Mouse (Mus musculus): ENCODE results near the gene Klhl36. TPM values are rescaled to one million over a fixed set of nuclear protein-coding genes. Genes with fewer than 3 reads are reported as not detected.
"Not testable (repeated sequence)": the region's sequence is repeated elsewhere in the genome, so short reads cannot be mapped to it uniquely, and the experiment has no call there.

Klhl36 gene
- polyA plus RNA-seq, 1 experiment from 2014 or later = 20.5 TPM

DNA sequence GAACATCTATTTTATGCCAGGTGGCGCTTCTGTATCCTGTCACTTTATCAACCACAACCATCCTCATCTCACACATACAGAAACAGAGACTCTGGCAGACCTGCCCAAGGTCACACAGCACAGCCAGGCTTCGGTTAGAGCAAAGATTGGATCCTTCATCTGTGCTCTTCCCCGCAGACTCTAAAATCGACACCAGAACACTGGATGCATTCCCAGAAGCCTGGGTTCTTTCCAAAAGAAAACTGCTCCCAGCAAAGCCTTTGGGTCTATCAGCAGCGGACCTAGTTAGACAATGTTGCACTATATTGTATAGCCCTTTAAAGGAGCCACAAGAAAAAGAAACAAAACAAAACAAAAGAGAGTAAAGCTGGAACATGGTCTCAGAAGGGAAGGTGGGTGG, 26.8 kb upstream of the Klhl36 start:
- no peak for DNase-seq (ENCODE audit: low spot score)

DNA sequence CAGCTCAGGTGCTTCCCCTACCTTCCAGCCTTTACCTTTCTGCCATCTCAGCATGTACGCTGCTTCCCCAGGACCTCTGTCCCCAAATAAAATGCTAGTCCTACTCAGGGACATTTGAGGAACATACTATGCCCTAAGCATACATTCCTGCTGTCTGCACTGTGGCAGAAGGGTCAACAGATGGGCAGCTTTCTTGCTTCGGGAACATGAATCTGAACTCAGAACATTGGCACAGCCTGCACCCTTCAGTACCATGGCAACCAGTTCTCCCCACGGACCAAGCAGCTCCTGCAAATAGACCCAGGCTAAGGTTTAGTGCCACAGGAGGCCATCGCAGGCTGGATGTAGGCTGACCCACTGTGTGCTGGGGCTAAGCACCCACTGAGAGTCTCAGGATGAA, 25.2 kb upstream of the Klhl36 start:
- no peak for DNase-seq (ENCODE audit: low spot score)

DNA sequence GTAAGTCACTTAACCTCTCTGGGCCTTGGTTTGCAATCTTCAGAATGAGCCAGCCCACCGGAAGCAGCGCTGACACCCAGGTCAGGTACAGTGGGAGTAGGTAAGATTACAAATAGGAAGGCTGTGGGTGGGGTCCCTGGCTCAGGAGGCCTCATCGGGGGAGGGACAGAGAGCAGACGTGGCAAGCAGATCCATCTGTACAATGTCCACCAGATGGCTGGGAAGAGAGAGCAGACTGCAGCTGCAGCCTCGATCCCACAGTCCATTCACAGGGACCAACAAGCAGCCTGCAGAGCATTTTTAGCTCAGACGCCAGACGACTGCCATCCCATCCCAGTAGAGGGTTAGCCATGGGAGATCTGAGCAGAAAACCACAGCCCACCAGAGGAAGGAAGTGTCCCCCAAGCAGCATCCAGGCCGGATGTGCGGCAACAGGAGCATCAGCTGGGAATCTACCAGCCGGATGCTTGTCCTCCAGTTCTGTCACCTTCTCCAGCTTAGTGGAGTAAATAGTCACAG, 24.5 kb upstream of the Klhl36 start:
- DNase-seq (ENCODE audit: low spot score) = peak; percentile 63

DNA sequence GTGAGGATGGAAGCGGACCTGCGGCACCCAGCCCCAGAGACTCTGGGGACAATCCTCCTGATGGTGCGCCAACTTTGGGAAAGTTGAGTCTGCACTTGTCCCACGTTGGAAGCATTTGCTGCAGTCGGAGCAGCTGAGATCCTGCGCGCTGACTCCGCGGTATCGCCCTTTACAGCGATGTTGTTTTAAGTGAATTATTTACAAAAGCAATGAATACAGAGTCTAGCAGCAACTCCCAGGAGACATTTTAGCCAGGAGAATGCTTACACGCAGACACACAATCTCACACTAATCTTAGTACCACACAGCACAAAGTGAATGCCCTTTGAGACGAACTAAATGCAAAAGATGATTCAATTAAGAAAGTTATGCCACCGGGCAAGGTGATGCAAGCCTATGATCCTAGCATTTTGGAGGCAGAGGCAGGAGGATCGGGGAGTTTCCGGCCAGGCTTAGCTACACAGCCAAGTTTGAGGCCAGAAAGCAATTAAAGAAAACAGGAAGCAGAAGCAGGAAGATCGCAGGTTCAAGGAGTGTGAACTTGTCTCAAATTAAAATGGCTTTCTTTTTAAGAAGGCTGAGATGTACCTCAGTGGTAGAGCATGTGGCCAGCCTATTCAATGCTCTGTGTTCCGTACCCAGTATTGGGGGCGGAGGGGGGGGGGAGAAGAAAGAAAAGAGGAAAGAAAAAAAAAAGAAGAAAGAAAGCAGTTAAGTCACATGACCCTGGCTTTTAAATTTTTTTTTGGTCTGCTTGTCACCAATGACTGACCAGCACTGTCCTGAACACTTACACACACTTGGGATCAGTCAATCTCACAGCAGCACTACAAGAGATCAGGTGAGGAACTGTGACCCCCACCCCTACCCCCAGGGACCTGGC, 23.7 kb upstream of the Klhl36 start:
- DNase-seq (ENCODE audit: low spot score) = peak; percentile 28

DNA sequence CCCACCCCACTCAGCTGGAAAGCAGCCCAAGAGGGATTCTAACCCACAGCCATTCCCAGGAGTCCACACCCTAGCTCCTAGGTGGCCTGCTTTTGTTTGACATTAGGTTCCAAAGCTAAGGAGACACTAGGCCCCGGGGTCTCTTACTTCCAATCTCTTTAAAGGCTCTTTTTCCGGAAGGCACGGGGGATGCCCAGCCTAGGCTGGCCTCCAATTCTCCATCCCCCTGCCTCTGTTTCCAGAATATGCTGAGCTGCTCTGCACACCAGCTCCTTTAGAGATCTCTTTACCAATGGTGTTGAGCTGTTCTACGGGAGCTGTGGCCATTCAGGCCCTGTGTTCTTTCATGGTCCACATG, 23.1 kb upstream of the Klhl36 start:
- DNase-seq (ENCODE audit: low spot score) = no peak

DNA sequence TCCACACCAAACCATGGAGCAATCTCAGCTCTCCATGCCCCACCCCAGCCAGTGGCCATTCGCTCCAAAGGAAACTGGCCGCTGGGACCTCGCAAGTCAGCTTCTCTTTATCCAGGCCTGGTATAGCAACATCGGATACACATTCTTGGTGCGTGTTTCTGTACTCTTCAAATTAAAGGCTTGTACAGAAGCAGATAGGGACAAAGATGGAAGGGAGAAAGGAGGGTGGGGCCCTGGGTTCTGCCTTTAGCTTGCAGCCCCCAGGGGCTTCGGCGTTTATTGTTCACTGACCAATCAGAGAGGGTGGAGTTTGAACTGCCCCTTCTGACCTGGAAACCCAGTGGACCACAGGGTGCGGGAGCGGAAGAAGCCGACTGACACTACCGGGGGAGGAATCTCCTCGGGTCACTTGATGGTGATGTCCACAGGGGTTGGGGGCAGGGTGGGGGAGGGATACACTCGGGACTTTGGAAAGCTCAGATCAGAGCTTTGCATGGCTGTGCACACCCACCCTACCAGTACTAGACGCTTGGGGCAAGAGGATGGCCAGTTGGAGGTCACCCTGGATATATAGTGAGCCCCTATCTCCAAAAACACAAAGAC, 22.5 kb upstream of the Klhl36 start:
- DNase-seq (ENCODE audit: low spot score) = no peak

DNA sequence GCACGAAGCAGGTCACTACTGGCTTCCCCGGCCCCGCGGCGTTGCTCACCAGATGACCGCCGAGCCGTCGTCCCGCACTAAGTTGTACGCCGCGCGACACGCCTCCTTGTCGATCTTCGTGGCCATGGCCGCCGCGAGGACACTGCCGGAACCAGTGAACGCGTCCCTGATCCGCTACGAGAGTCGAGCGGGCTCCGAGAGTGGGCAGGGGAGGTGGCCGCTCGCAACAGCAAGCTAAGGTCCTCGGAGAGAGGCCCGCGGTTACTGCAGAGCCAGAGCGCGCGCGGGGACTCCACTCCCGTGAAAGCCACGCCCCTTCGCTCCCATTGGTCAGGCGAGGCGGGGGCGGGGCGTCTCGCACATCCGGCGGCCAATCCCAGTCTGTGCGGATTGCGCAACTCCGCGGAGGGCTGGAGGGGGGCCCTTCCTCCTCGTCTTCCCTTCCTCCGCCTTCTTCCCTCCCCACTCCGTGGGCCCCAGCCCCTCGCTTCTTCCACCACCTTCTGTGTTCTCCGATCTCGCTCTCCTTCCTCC, 21.7 kb upstream of the Klhl36 start, which contains the start of gene Cotl1:
Gene Cotl1 (minus strand): TSS at position 270 of the 534 bp plus-strand sequence.
- peak; percentile 98 for DNase-seq (ENCODE audit: low spot score)

DNA sequence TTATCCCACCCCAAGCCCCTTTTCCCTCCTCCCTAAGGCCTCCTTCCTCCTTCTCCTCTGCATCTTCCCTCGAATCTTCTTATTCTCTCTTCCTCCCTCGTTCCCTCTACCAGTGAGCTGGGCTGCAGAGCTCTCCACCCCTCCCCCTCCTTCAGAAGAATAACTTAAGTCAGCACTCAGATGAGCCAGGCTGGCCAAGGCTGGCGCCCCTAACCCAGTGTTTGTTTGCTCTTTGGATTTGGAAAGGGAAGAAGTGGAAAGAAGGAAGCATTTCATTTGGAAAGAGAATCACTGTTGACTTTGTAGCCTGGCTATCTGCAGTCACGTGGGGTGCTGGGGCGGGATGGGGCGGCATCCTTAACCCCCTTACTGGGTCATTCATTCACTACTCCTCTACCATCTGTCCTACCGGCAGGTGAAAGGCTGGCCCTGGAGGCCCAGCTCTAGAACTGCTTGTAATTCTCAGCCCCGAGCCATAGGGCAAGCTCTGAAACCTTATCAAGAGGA, 21.1 kb upstream of the Klhl36 start:
- peak; percentile 37 for DNase-seq (ENCODE audit: low spot score)

DNA sequence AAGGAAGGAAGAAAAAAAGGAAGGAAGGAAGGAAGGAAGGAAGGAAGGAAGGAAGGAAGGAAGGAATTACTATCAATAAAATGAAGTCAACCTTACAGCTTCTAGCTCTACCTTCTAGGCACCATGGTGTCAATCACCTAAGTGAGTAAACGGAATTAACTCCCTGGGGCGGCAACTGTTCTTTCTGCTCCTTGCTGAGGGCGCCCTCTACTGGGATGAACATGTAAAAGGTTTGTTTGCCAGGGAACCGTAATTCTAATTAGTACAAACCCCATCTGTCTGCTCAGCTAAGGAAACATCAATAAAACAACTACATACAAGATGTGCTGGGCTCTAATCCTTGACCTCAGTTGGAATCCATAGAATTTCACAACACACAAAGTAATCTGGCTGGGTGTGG, 18.6 kb upstream of the Klhl36 start:
- peak; percentile 88 for DNase-seq (ENCODE audit: low spot score)

DNA sequence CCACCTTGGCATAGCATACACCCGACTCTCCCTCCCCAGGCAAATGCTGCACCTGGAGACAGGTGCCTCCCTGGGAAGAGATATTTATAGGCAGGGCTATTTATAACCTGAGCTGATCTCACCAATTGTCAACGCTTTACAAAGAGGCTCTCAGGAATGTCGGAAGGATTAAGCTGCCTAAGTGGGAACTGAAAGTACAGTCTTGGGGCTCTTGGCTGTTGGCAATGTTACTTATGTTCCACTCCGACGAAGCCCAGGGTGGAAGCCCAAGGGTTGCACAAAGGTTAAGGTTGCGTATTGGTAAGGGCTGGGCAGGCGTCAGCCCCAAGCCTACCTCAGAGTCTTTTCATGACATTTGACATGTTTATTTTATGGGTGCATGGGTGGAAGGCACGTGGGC, 17.5 kb upstream of the Klhl36 start:
- no peak for DNase-seq (ENCODE audit: low spot score)

DNA sequence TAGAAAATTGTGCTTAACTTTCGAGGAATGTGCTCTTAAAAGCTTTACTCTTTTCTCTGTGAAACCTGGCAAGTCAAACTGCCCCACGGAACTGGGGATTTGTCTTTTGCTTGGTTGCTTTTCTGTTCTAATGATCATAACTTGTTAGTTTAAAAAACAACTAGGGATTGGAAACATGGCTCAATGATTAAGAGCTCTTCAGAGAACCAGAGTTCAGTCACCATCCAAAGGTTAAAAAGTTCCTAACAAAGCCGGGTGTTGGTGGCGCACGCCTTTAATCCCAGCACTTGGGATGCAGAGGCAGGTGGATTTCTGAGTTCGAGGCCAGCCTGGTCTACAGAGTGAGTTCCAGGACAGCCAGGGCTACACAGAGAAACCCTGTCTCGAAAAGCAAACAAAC, 16.3 kb upstream of the Klhl36 start:
- DNase-seq (ENCODE audit: low spot score) = not testable (repeated sequence)

DNA sequence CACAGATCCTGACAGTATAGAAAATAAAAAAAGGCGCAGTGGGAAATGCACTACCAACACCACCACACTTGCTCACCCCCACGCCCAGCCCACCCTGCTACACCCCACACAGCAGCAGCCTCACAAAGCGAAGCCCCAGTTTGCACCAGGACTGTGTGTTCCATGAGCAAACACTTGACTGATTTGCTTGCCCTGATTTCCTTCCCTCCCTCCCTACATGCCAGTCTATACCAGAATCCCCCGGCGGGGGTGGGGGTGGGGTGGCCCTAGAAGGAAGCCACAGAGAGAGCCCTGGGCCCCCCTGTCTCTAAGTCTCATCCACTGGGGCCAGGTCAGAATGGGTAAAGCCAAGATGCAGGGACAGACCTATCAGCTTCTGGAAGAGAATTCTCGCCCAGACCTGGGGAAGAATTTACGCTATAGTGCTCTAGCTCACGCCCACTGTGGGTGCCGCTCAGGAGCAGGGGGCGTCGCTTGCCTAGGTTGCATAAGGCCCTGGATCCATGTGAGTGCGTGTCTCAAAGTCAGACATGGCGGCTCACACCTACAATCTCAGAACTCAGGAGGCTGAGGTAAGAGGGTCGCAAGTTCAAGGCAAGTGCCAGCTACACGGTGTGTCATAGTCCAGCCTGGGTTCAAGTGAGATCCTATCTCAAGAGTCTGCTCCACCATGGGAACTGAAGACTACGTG, 14.7 kb upstream of the Klhl36 start:
- no peak for DNase-seq (ENCODE audit: low spot score)

DNA sequence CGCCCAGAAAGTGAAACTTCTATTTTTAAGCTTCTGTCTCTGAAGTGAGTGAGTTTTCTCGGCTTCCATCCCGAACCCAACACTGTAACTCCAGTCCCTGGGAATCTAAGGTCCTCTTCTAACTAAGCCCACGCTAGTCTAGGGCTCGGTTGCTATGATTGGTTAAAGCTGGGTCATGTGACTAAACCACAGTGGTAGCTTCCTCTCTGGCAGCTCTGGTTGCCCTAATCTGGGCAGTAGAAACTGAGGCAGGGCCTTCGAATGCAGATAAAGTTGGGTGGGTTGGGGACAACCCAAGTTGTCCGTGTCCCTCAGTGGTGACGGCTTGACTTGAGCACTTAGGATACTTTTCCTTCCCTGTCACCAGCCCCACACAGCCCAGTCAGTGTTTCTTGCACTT, 8.5 kb upstream of the Klhl36 start:
- DNase-seq (ENCODE audit: low spot score) = no peak

DNA sequence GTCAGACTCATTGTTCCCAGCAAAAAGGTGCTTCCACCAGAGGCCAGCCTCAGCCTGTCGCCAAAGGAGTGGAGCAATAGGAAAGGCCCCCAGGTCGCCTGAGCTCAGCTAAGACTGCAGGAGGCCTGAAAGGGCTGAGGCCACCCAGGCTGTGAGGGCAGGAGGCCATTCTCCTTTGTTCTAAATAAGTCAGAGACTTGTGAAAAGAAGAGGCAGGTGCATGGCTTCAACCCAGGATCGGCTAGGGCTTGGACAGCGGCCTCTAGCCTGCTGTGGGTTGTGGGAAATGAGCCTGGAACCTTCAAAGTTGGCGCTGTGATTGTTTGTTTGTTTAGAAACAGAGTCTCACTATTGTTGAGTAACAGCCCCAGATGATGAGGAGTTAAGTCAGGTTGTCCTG, 8.0 kb upstream of the Klhl36 start:
- no peak for DNase-seq (ENCODE audit: low spot score)

DNA sequence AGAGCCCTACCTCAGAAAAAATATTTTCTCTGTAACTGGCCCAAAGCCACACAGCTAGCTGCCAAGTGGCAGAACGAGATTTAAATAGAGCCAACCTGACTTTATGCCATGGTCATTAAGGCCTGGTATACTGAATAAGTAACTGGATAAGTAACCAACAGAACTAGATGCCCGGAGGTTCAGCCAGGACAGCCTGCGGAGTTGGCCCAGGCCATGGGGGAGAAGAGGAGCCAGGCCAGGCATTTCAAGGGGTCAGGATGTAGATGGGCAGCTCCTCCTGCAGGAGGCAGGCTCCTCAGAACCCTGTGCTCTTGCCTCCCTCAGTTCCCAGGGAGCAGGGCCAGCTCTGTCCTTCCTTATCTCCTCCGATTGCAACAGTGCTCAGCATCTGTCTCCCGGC, 6.4 kb upstream of the Klhl36 start:
- DNase-seq (ENCODE audit: low spot score) = no peak

DNA sequence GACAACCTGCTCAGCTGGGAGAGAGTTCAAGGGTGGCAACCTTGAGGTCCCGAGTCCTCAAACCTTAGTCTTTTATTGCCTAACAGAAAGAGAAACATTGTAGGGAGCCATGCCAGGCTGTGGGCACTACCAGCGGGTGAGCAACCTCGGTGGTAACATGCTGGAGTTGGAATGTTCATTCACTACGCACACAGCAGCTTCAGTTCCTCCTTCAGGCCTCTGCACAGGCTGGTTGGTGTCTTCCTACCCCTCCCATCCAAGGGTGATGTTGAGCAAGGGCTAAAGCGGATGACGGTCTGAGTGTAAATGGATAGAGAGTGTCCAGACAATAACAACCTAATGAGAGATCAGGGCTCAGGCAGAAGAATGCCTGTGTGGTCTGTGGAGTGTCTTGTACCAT, 4.3 kb upstream of the Klhl36 start:
- no peak for DNase-seq (ENCODE audit: low spot score)

DNA sequence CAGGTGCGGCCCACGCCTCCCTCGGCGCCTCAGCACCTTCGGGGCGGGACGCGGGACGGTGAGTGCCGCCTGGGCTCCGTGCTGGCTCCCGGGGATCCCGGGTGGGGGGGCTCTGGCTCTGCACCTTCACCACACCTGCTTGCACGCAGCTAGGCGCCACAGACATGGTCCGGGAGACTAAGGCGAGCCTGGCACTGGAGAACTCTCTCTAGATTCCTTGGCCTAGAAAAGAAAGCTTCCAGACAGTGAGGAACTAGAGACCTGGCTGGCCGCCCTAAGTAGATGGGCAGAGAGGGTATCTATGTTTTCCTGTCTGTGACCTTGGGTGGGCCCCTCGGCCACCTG, 296 bp downstream of the Klhl36 start:
- no peak for DNase-seq (ENCODE audit: low spot score)

DNA sequence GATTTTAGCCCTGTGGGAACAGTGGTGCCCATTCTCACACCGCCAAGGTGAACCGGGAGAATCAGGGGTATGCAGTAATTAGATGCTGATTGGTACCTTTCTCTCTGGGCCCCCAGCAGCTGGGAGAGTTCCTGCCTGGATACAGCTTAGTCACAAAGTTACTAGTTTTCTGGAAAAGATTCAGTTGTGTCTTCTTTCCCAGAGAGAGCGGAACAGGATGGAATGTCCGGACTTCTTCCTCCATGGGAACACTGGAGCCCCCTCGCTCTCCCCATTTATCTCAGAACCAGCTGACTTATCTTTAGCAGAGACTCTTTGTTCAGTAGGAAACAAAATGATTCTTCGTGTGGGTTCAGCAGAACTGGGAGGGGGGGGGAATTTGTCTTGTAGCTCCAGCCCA, 683 bp downstream of the Klhl36 start:
- no peak for DNase-seq (ENCODE audit: low spot score)

DNA sequence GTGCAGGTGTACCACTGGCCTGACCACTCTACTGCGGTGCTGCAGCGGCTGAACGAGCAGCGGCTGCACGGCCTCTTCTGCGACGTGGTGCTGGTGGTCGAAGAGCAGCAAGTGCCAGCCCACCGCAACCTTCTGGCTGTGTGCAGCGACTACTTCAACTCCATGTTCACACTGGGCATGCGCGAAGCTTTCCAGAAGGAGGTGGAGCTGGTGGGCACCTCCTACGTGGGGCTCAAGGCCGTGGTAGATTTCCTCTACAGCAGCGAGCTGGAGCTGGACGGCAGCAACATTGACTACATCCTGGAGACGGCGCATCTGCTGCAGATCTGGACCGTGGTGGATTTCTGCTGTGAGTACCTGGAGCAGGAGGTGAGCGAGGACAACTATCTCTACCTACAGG, 7.5 kb downstream of the Klhl36 start:
- no peak for DNase-seq (ENCODE audit: low spot score)

DNA sequence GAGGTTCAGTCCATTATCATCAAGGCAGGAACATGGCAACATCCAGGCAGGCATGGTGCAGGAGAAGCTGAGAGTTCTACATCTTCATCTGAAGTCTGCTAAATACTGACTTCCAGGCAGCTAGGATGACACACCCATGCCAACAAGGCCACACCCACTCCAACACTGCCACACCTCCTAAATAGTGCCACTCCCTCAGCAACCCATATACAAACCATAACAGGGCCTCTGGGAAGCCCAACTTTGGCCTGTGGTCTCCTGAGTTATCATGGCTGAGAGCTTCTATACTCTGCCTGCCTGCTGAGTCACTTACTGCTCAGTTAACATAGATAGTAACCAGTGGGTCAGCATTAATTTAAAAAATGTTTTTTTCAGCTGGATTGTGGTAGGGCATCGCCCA, 11.1 kb downstream of the Klhl36 start:
- no peak for DNase-seq (ENCODE audit: low spot score)

DNA sequence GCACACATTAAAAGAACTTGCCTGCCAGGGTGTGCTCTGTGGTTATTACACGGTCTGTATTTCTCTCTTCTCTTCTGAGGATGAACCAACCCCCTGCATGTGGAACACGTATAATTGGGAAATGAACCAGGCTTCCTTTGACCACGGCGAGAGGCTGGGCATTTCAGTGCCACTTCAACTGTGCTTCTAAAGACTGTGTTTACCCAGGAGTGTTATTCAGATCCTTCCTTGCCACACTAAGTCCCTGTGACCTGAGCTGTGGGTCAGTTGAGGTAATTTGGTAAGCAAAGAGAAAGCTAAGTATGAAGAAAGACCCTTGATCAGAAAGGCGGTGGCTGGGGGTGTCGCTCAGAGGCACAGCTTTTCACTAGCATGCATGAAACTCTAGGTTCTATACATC, 19.2 kb downstream of the Klhl36 start:
- no peak for DNase-seq (ENCODE audit: low spot score)

DNA sequence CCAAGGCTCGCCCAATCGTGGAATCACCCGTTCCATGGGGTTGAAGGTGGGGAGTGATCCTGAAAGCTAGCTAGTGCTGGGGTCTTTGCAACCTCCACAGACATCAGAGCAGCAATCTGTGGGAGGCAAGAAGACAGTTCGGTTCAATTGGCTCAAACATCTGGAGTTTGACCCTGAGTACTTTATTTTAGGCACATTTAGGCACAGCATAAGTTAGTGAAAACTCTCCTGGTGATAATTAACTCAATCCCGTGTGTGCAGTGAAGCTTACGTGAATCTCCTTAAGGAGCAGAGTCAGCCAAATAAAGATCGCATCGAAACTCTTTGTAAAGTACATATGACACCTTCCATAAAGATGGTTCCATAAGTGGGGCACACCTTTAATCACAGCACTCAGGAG, 19.9 kb downstream of the Klhl36 start:
- DNase-seq (ENCODE audit: low spot score) = no peak
